ENCODE assay signal across 9 mouse cellular contexts in the genomic region with DNA sequence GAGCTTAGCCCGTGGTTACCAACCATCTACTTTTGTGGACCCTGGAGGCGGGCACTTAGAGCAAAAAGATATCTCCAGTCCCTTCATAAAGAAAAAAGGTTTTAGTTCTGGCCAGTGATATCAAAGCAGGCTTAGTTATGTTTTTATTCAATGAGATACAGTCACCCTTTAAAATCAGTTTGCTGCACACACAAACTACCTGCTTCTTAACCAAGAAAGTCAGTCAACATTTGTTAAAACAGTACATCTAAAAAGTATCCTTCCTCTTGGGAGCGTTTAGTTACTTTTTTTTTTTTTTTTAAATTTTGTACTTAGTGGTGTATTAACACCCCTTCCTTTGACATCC. TPM values are rescaled to one million over a fixed set of nuclear protein-coding genes. Genes with fewer than 3 reads are reported as not detected.
DNase-seq lines count a peak whose midpoint lies in the region; ATAC-seq and TF ChIP-seq lines count a peak whose summit lies in the region.
"Had no signal": no experiment of that assay in that cellular context is flagged by ENCODE, and none has a peak within 500 bp of the region (broad histone marks: within the 10 kb centered on the region; RNA-seq: fewer than 3 reads in every experiment).

No protein-coding gene starts in this region.

- H3K79me2 ChIP-seq in myocyte (ENCODE audit: control insufficient read depth, insufficient read depth) = peaks cover 25% of the 10 kb centered on the region

- peak overlapping the region; percentile 99 for H3K9ac ChIP-seq in kidney, postnatal 0 days (ENCODE audit: low read depth, low read length)
- H3K9ac ChIP-seq in embryonic facial prominence, embryonic 11.5 days (replicated peaks; ENCODE audit: low read length) = peak overlapping the region; percentile 98
- peak overlapping the region; percentile 98 for H3K9ac ChIP-seq in intestine, embryonic 14.5 days (ENCODE audit: low read length)

- no peak for DNase-seq in kidney, postnatal 0 days (ENCODE audit: low spot score)
- DNase-seq in kidney, adult 9 months = no peak
- no peak for DNase-seq in embryonic facial prominence, embryonic 11.5 days (ENCODE audit: low spot score)
- no peak for DNase-seq in intestine, embryonic 14.5 days (ENCODE audit: low spot score)
- no peak for DNase-seq in frontal cortex, postnatal 14 days (ENCODE audit: low spot score in 2 of 2)
- DNase-seq in adrenal gland, postnatal 14 days = no peak
- DNase-seq in urinary bladder, adult 2 months (ENCODE audit: low spot score) = no peak

- H3K27ac ChIP-seq in kidney, postnatal 0 days = peak overlapping the region; percentile 100
- peak overlapping the region; percentile 100 for H3K27ac ChIP-seq in embryonic facial prominence, embryonic 11.5 days (replicated peaks; ENCODE audit: low read depth, low read length)
- H3K27ac ChIP-seq in intestine, embryonic 14.5 days (ENCODE audit: low read depth) = peak overlapping the region; percentile 100

- peak overlapping the region; percentile 80 for H3ac ChIP-seq in myocyte (ENCODE audit: control insufficient read depth, insufficient read length)

- no peak for ATAC-seq in kidney, postnatal 0 days (replicated peaks; ENCODE audit: low FRiP score, low read depth)
- no peak for ATAC-seq in embryonic facial prominence, embryonic 11.5 days (replicated peaks; ENCODE audit: insufficient number of reproducible peaks, low FRiP score, low TSS enrichment, low read depth)
- no peak for ATAC-seq in intestine, embryonic 14.5 days (replicated peaks; ENCODE audit: low FRiP score, low TSS enrichment, low read depth)

- 0 out of 2 replicates have a peak, but pooled peaks cover 1% of the 10 kb centered on the region for H3K4me1 ChIP-seq in kidney, postnatal 0 days (replicated peaks; ENCODE audit: insufficient read depth, low read length)
- H3K4me1 ChIP-seq in embryonic facial prominence, embryonic 11.5 days (ENCODE audit: control insufficient read depth, insufficient read depth, low read length) = no peaks in the 10 kb centered on the region
- H3K4me1 ChIP-seq in intestine, embryonic 14.5 days (replicated peaks; ENCODE audit: control insufficient read depth, insufficient read depth, low read length) = peaks cover 7% of the 10 kb centered on the region

- 16% methylated on average over 3 of the region's 3 CpGs for WGBS in kidney, postnatal 0 days
- 12% methylated on average over 3 of the region's 3 CpGs for WGBS in embryonic facial prominence, embryonic 11.5 days
- WGBS in intestine, embryonic 14.5 days = 12% methylated on average over 3 of the region's 3 CpGs

- TF ChIP-seq CTCF in kidney, postnatal 0 days (IDR thresholded peaks at IDR 0.05; ENCODE audit: low read depth) = no peak

- peak overlapping the region; percentile 97 for H3K4me3 ChIP-seq in kidney, postnatal 0 days (replicated peaks; ENCODE audit: low read depth, low read length)
- H3K4me3 ChIP-seq in embryonic facial prominence, embryonic 11.5 days (ENCODE audit: low read depth, low read length) = peak overlapping the region; percentile 75
- peak overlapping the region; percentile 78 for H3K4me3 ChIP-seq in intestine, embryonic 14.5 days (ENCODE audit: low read depth, low read length)
- H3K4me3 ChIP-seq in myocyte = peak overlapping the region; percentile 45

- H3K4me2 ChIP-seq in kidney, postnatal 0 days (ENCODE audit: low read length) = peak overlapping the region; percentile 68
- peak overlapping the region; percentile 74 for H3K4me2 ChIP-seq in embryonic facial prominence, embryonic 11.5 days (ENCODE audit: low read depth, low read length)
- H3K4me2 ChIP-seq in intestine, embryonic 14.5 days (ENCODE audit: low read length) = peak overlapping the region; percentile 68
- H3K4me2 ChIP-seq in myocyte (ENCODE audit: low read depth) = peak overlapping the region; percentile 49

- H3K36me3 ChIP-seq in kidney, postnatal 0 days (ENCODE audit: insufficient read depth, low read length) = no peaks in the 10 kb centered on the region
- H3K36me3 ChIP-seq in embryonic facial prominence, embryonic 11.5 days (replicated peaks; ENCODE audit: control insufficient read depth, insufficient read depth, low read depth, low read length) = no peaks in the 10 kb centered on the region
- 0 out of 2 replicates have a peak, but pooled peaks cover 1% of the 10 kb centered on the region for H3K36me3 ChIP-seq in intestine, embryonic 14.5 days (ENCODE audit: control insufficient read depth, insufficient read depth, low read length)
- H3K36me3 ChIP-seq in myocyte (ENCODE audit: control insufficient read depth, insufficient read depth) = no peaks in the 10 kb centered on the region

- no peaks in the 10 kb centered on the region for H3K27me3 ChIP-seq in kidney, postnatal 0 days (ENCODE audit: insufficient read depth, low read length)
- no peaks in the 10 kb centered on the region for H3K27me3 ChIP-seq in embryonic facial prominence, embryonic 11.5 days (ENCODE audit: control insufficient read depth, insufficient read depth, low read length)
- no peaks in the 10 kb centered on the region for H3K27me3 ChIP-seq in intestine, embryonic 14.5 days (replicated peaks; ENCODE audit: control insufficient read depth, insufficient read depth, low read length)
- H3K27me3 ChIP-seq in myocyte (ENCODE audit: control insufficient read depth, insufficient read depth, insufficient read length) = no peaks in the 10 kb centered on the region

- H3K9me3 ChIP-seq in kidney, postnatal 0 days (replicated peaks; ENCODE audit: low read length) = no peaks in the 10 kb centered on the region
- H3K9me3 ChIP-seq in embryonic facial prominence, embryonic 11.5 days (replicated peaks; ENCODE audit: control insufficient read depth, low read length) = no peaks in the 10 kb centered on the region
- no peaks in the 10 kb centered on the region for H3K9me3 ChIP-seq in intestine, embryonic 14.5 days (ENCODE audit: control insufficient read depth, low read length)

- no peak for TF ChIP-seq POLR2A in myocyte (IDR thresholded peaks at IDR 0.05; ENCODE audit: insufficient read length, low read depth)

TF ChIP-seq in myocyte, 11 proteins besides CTCF, POLR2A, EP300 and RAD21:
- TF ChIP-seq SRF (IDR thresholded peaks at IDR 0.05; ENCODE audit: control insufficient read depth, insufficient read length, low read depth) (no peak), CEBPB (IDR thresholded peaks at IDR 0.05; ENCODE audit: insufficient read depth, poor library complexity, severe bottlenecking) (no peak), TCF12 (IDR thresholded peaks at IDR 0.05; ENCODE audit: insufficient read depth, poor library complexity, severe bottlenecking) (no peak), MYOG (IDR thresholded peaks at IDR 0.05; ENCODE audit: control insufficient read depth in 1 of 3, insufficient read depth in 1 of 3, insufficient read length in 2 of 3, low read depth in 2 of 3) (no peak), E2F4 (IDR thresholded peaks at IDR 0.05; ENCODE audit: insufficient read depth) (no peak), TCF3 (IDR thresholded peaks at IDR 0.05; ENCODE audit: insufficient read length, low read depth) (no peak), MAX (IDR thresholded peaks at IDR 0.05; ENCODE audit: low read depth) (no peak), MYOD1 (IDR thresholded peaks at IDR 0.05; ENCODE audit: control insufficient read depth in 1 of 3, insufficient read length in 2 of 3, low read depth in 2 of 3) (no peak), REST (IDR thresholded peaks at IDR 0.05; ENCODE audit: insufficient read depth, insufficient read length) (no peak), USF1 (IDR thresholded peaks at IDR 0.05; ENCODE audit: low read depth) (no peak), POLR2AphosphoS2 (IDR thresholded peaks at IDR 0.05; ENCODE audit: insufficient read length, low read depth) (no peak)

RNA-seq across cellular contexts. Expression of gene Sp3, which starts 0.8 kb away (rescaled TPM):
- 40.5 and 41.3 TPM in 2 replicates for polyA plus RNA-seq in kidney, postnatal 0 days (2015; fragmentation: Nextera tagmentation; extraction: Ambion mirVana)
- polyA plus RNA-seq in embryonic facial prominence, embryonic 11.5 days (2014; fragmentation: Nextera tagmentation; extraction: Ambion mirVana) = 78.9 and 88.0 TPM in 2 replicates
- polyA plus RNA-seq in intestine, embryonic 14.5 days (2014; fragmentation: Nextera tagmentation; extraction: Ambion mirVana) = 55.5 and 59.6 TPM in 2 replicates
- polyA plus RNA-seq in myocyte (2012; fragmentation: generic; extraction: Trizol) = 8.4 TPM
- 58.9 and 65.9 TPM in 2 replicates for total RNA-seq in adrenal gland, postnatal 14 days (2021)
- 26.1 and 28.5 TPM in 2 replicates for polyA plus RNA-seq in urinary bladder, adult 2 months (2012; rRNA removed)

RNA-seq across cellular contexts. Expression of gene Gm11084, which starts 5.5 kb away (rescaled TPM):
- polyA plus RNA-seq in kidney, postnatal 0 days (2015; fragmentation: Nextera tagmentation; extraction: Ambion mirVana) = not detected in 2 replicates
- not detected in 2 replicates for polyA plus RNA-seq in embryonic facial prominence, embryonic 11.5 days (2014; fragmentation: Nextera tagmentation; extraction: Ambion mirVana)
- polyA plus RNA-seq in intestine, embryonic 14.5 days (2014; fragmentation: Nextera tagmentation; extraction: Ambion mirVana) = not detected in 2 replicates
- polyA plus RNA-seq in myocyte (2012; fragmentation: generic; extraction: Trizol) = not detected
- not detected in 2 replicates for total RNA-seq in adrenal gland, postnatal 14 days (2021)
- not detected in 2 replicates for polyA plus RNA-seq in urinary bladder, adult 2 months (2012; rRNA removed)
- polyA plus RNA-seq: gonadal fat pad, adult 2 months had no signal

Comparison
In these comparisons a context has a peak if more than half of its experiments do, and no peak if none do; other contexts are left out.
1. H3K4me3 ChIP-seq: peak in every context shown above with its lines; median percentile 97 in kidney, postnatal 0 days; 78 in intestine, embryonic 14.5 days; 75 in embryonic facial prominence, embryonic 11.5 days; 45 in myocyte.